Mouse (Mus musculus): ENCODE results near the gene Cdkal1. TPM values are rescaled to one million over a fixed set of nuclear protein-coding genes. Genes with fewer than 3 reads are reported as not detected.

Gene Cdkal1
- polyA plus RNA-seq, 1 experiment = 7.2 TPM

DNA sequence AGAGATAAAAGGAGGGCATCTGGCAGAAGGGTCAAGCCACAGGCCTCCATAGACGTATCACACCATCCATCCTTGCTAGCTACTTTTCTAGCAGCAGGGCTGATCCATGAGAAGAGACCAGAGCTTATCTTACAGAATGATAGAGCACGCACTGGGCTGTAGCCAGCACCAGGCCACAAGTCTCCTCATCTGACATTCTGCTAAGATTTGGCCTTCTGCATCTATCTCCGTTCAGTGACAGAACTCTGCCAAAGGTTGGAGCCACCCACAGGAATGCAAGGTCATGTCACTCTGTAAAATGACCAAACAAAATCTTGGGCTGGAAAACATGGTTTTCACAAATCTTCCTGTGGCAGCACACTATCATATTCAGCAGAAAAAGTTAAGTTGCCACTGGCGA lies 493.6 kb downstream of the Cdkal1 start:
- DNase-seq (ENCODE audit: low read depth) = no peak
- TF ChIP-seq CTCF (IDR thresholded peaks at IDR 0.05; ENCODE audit: borderline replicate concordance, extremely low read depth, insufficient read depth, insufficient read length) = no peak
- no peak for TF ChIP-seq POLR2A (IDR thresholded peaks at IDR 0.05; ENCODE audit: borderline replicate concordance, extremely low read depth, insufficient read depth, insufficient read length, poor library complexity, severe bottlenecking)

DNA sequence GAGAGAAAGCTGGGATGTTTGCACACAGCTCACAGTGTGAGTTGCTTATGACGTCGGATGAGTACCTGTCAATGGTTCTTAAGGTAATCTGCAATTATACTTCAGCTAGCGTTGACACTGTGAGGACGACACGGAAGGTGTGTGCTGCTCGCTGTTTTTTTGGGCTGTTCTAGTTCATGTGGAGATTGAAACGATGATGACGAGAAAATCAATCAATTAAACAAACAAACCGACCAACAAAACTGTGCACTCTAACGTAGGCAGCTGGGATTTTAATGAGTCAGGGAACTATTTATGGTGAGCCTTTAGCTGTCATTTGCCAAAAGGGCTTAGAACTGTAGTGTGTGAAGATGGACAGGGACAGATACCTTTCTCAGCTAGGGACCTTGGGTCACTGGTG lies 494.6 kb downstream of the Cdkal1 start:
- DNase-seq (ENCODE audit: low read depth) = no peak

DNA sequence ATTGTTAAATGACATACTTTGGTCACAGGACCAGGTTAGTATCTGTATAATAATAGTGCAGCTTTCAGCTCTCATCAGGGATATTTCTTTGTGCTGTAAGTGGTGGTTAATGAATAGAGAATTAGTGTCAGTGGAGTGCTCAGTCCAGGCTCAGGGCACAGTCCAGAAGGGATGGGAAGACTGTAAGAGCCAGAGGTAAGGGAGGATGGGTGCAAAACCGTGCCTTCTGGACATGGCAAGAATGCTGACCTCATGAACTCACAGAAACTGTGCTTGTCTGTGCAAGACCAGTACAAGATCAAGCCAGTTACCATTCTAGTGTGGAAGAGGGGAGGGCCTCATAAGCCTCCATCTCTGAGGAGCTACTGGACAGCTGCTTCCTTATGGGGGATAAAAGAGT lies 496.1 kb downstream of the Cdkal1 start:
- DNase-seq (ENCODE audit: low read depth) = no peak
- TF ChIP-seq POLR2A (IDR thresholded peaks at IDR 0.05; ENCODE audit: borderline replicate concordance, extremely low read depth, insufficient read depth, insufficient read length, poor library complexity, severe bottlenecking) (no peak), CTCF (IDR thresholded peaks at IDR 0.05; ENCODE audit: borderline replicate concordance, extremely low read depth, insufficient read depth, insufficient read length) (no peak)

More for the DNA sequence above, 494.6 kb downstream of the Cdkal1 start:
- no peak for TF ChIP-seq CTCF (IDR thresholded peaks at IDR 0.05; ENCODE audit: borderline replicate concordance, extremely low read depth, insufficient read depth, insufficient read length)
- no peak for TF ChIP-seq POLR2A (IDR thresholded peaks at IDR 0.05; ENCODE audit: borderline replicate concordance, extremely low read depth, insufficient read depth, insufficient read length, poor library complexity, severe bottlenecking)

DNA sequence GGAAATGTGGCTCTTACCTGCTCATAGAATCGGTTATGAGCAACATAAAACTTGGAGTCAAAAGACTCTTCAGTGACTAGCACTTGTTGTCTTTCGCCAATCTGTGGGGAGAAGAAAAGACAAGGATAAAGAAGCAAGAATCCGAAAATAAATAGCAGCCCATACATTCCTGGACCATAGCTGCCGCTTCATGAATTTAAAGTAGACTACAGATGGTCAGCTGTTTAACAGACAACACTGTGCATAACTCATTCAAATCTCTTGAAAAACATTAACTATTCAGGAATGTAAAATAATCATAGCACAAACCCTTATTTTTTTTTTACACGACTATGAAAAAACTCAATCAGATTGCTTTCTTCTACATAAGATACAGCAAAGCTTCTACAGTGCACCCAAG lies 498.0 kb downstream of the Cdkal1 start:
- TF ChIP-seq POLR2A (IDR thresholded peaks at IDR 0.05; ENCODE audit: borderline replicate concordance, extremely low read depth, insufficient read depth, insufficient read length, poor library complexity, severe bottlenecking) = no peak
- TF ChIP-seq CTCF (IDR thresholded peaks at IDR 0.05; ENCODE audit: borderline replicate concordance, extremely low read depth, insufficient read depth, insufficient read length) = no peak
- DNase-seq (ENCODE audit: low read depth) = no peak

- DNase-seq (ENCODE audit: low read depth) = peak; percentile 71
- no peak for TF ChIP-seq CTCF (IDR thresholded peaks at IDR 0.05; ENCODE audit: borderline replicate concordance, extremely low read depth, insufficient read depth, insufficient read length)
- no peak for TF ChIP-seq POLR2A (IDR thresholded peaks at IDR 0.05; ENCODE audit: borderline replicate concordance, extremely low read depth, insufficient read depth, insufficient read length, poor library complexity, severe bottlenecking)
These were observed 499.4 kb downstream of the Cdkal1 start for GRCm38 (mm10) chr13:29356158-29356485.

DNA sequence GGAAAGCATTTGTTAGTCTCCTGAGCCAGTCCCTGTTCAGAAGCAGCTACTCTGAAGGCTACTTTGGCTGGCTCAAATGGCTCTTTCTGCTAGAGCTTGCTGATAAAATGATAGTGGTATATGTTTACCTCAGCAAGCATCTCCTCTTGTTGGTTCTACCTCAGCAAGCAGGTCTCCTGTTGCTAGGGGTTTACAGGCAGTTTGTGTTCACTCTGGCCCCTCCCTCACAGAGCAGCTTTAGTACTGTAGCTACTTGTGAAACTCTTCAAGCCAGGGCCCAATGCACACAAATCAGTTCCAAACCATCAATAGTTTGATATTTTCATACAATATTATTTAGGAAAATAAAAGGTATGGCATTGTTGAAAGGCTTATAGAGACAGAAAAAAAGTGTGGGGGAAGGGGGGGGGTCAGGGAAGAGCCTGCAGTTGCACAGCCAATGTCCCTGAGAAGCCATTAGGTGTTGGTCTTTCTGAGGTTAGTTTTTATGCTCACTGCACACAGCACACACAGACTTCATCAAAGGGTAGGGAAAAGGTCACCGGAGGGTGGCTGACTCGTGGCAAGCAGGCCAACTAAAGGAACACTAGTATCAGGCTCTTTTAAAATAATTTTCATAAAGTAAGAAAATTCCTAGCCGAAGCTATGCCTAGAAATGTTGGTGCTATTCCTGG lies 499.9 kb downstream of the Cdkal1 start:
- no peak for TF ChIP-seq POLR2A (IDR thresholded peaks at IDR 0.05; ENCODE audit: borderline replicate concordance, extremely low read depth, insufficient read depth, insufficient read length, poor library complexity, severe bottlenecking)
- peak; percentile 55 for DNase-seq (ENCODE audit: low read depth)

DNA sequence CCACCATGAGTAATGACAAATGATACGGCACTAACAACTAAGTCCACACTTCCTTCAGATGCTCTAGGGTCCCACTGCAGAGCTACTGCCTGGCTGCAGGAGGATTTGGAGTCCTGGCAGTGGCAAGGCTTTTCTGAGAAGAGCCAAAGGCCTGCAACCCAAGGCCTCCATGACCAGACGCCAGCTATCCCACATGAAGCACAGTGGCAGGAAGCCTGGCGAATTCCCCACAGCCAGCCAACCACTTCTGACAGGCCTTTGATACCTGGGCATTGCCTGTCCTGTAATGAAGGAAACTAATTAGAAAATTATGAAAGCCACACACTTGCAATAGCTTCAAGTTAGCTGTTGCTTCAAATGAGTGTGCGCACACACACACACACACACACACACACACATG lies 500.5 kb downstream of the Cdkal1 start:
- TF ChIP-seq CTCF (IDR thresholded peaks at IDR 0.05; ENCODE audit: borderline replicate concordance, extremely low read depth, insufficient read depth, insufficient read length) (no peak), POLR2A (IDR thresholded peaks at IDR 0.05; ENCODE audit: borderline replicate concordance, extremely low read depth, insufficient read depth, insufficient read length, poor library complexity, severe bottlenecking) (no peak)

GRCm38 (mm10) chr13:29353888-29354415 lies 501.5 kb downstream of the Cdkal1 start:
- peak; percentile 56 for DNase-seq (ENCODE audit: low read depth)

More for the DNA sequence above, 500.5 kb downstream of the Cdkal1 start:
- no peak for DNase-seq (ENCODE audit: low read depth)

DNA sequence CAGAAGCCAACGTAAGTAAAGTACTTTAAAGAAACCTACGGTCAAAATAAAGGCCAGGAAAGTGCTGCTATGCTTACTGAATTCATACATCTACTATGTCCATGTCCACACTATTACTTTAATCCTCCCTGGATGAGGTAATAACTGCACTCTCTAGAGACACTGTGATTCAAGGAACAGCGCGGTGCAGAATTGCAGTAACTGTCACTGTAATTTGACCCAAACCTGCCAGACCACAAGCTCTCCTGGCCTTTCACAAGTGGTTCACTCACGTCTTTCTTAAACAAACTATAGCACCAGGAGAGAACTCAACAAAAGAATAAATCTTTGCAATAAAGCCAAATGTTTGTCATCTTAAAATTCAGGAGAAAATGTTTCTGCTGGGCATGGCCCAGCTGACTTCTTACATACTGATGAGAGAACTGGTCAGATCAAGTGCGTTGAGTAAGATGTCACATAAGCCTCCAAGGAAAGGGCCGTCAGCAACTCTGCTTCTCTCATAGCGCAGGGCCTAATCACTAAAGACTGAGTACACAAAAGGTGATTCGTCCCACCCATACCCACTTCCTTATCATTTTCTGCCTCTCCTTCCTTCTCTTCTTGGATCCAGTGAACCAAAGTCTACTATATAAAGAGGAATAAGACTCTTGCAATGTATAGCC lies 504.3 kb downstream of the Cdkal1 start:
- no peak for DNase-seq (ENCODE audit: low read depth)
- TF ChIP-seq POLR2A (IDR thresholded peaks at IDR 0.05; ENCODE audit: borderline replicate concordance, extremely low read depth, insufficient read depth, insufficient read length, poor library complexity, severe bottlenecking) (no peak), CTCF (IDR thresholded peaks at IDR 0.05; ENCODE audit: borderline replicate concordance, extremely low read depth, insufficient read depth, insufficient read length) (no peak)

More at GRCm38 (mm10) chr13:29353888-29354415, 501.5 kb downstream of the Cdkal1 start:
- TF ChIP-seq POLR2A (IDR thresholded peaks at IDR 0.05; ENCODE audit: borderline replicate concordance, extremely low read depth, insufficient read depth, insufficient read length, poor library complexity, severe bottlenecking) (no peak), CTCF (IDR thresholded peaks at IDR 0.05; ENCODE audit: borderline replicate concordance, extremely low read depth, insufficient read depth, insufficient read length) (no peak)

GRCm38 (mm10) chr13:29350004-29350403 lies 505.5 kb downstream of the Cdkal1 start:
- TF ChIP-seq CTCF (IDR thresholded peaks at IDR 0.05; ENCODE audit: borderline replicate concordance, extremely low read depth, insufficient read depth, insufficient read length) (no peak), POLR2A (IDR thresholded peaks at IDR 0.05; ENCODE audit: borderline replicate concordance, extremely low read depth, insufficient read depth, insufficient read length, poor library complexity, severe bottlenecking) (no peak)
- DNase-seq (ENCODE audit: low read depth) = no peak

- TF ChIP-seq POLR2A (IDR thresholded peaks at IDR 0.05; ENCODE audit: borderline replicate concordance, extremely low read depth, insufficient read depth, insufficient read length, poor library complexity, severe bottlenecking) = no peak
- no peak for TF ChIP-seq CTCF (IDR thresholded peaks at IDR 0.05; ENCODE audit: borderline replicate concordance, extremely low read depth, insufficient read depth, insufficient read length)
- DNase-seq (ENCODE audit: low read depth) = peak; percentile 87
These were observed 506.0 kb downstream of the Cdkal1 start for GRCm38 (mm10) chr13:29349386-29349961.

All from brain, embryonic 14.5 days (tissue).